Mouse (Mus musculus) megakaryocyte, embryonic 14.5 days (primary cell): ENCODE results near the gene Dus3l. TPM values are rescaled to one million over a fixed set of nuclear protein-coding genes. Genes with fewer than 3 reads are reported as not detected.

ENCODE experiments used
- H3K27me3 ChIP-seq: replicated peaks from 2 replicates; pipeline ENCODE3; 2012; ENCODE audit warnings: inconsistent platforms
- H3K36me3 ChIP-seq: replicated peaks from 2 replicates; pipeline ENCODE3; 2012; ENCODE audit warnings: low read length, inconsistent platforms, mixed read lengths
- H3K4me1 ChIP-seq: 2 replicates; pipeline ENCODE4 v1.6.1; 2012; ENCODE audit warnings: inconsistent platforms
- H3K4me3 ChIP-seq: replicated peaks from 2 replicates; pipeline ENCODE3; 2012; ENCODE audit warnings: moderate library complexity, mild to moderate bottlenecking, inconsistent platforms
- H3K9me3 ChIP-seq: 2 replicates; pipeline ENCODE4 v1.6.1; 2012; ENCODE audit warnings: inconsistent platforms
- FLI1 ChIP-seq: IDR thresholded peaks from 2 replicates; pipeline ENCODE4 v1.6.1; 2012; ENCODE audit warnings: low read length, inconsistent platforms, mixed read lengths
- GATA1 ChIP-seq: IDR thresholded peaks from 3 replicates; pipeline ENCODE4 v1.6.1; 2012; ENCODE audit warnings: mixed read lengths, low read length, inconsistent platforms, borderline replicate concordance
- polyA plus RNA-seq: library from polyadenylated mRNA; stranded (reverse); fragments of >175 nt; gene quantifications from 2 replicates; pipeline ENCODE4 v1.2.3, GENCODE M21; 2012; ENCODE audit warnings: low replicate concordance; ENCODE audit not compliant: insufficient read depth

The Dus3l gene
- polyA plus RNA-seq, 1 experiment = 29.8 TPM

DNA sequence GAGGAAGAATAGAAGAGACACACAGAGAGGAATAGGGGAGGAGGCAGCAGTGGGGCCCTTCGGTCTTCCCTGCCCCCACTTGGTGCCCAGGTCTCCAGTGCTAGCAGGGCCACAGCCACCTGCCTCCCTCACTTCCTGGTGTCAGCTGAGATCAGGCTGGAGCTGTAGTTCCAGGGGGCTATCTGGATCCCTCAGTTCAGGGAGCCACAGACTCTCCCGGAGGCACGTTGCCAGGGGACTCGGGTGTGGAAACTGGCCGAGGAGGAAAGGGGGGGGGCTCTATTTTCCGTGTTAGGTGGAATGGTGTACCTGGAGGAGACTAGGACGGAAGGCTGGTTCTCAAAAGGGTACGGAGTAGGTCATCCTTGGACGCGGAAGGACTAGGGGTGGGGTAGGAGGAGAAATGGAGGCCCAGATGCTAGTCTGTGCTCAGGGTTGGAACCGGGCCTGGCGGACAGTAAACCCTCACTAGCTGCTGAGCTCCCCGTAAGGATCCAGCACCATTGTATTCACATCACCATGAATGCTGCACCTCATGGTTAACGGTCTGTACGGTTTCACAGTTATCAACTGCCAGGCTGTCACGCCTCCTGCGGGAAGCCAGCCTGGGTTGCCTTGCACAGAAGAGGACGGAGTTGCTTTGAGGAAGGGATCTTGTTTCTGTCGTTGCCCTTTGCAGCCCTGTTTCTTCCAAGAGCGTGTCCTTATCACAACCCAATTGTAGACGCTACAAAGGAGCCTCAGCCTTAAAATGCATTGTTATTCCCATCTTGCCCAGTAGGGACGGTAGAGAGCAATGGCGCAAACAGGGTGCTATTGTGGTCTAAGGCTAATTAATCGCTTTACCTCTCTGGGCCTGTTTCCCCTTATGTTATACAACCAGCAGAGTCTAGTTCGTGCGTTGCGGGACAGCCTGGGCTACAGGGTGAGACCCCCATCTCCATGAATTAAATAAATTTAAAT lies 1.5 kb upstream of the Dus3l start:
- Histone ChIP-seq H3K27me3 (peaks cover 22% of the 10 kb centered on the region), H3K36me3 (peaks cover 17% of the 10 kb centered on the region), H3K9me3 (no peaks in the 10 kb centered on the region), H3K4me3 (peak overlapping the region; percentile 93), H3K4me1 (peaks cover 64% of the 10 kb centered on the region)
- TF ChIP-seq FLI1 (no peak), GATA1 (no peak)

DNA sequence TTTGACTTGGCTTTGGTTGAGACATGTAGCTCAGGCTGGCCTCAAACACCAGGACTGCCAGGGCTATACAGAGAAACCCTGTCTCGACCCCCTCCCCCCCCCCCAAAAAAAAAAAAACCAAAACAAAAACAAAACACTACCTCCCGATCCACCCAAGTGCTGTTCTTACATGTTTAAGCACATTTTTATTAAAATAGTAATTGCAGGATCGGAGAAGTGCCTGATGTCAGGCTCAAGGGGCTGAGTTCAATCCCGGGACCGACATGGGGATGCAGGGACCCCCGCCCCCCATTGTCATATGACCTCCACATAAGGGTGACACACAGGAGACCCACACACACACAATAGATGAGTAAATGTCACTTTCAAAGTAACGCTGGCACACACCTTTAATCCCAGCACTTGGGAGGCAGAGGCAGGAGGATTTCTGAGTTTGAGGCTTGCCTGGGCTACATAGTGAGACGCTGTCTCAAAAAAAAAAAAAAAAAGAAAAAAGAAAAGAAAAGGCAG lies 761 bp upstream of the Dus3l start:
- peak overlapping the region; percentile 100 for H3K4me3 ChIP-seq

DNA sequence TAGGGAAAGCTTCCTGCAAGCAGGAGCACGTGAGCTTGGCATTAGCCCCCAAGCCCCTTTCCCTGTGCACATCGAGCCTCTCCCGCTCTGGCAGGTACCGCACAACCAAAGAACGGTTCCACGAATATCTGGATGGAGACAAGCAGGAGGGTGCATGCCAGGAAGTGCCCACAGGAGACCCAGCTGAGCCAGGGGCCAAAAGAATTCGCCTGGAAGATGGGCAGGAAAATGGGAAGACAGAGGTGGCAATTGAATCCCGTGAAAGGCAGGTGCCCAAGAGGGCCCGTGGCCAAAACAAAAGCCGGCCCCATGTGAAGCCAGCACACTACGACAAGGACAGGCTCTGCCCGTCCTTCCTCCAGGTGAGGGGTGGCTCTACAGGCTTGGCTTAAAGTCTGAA lies 874 bp downstream of the Dus3l start:
- TF ChIP-seq GATA1 = no peak
- H3K4me1 ChIP-seq = peaks cover 52% of the 10 kb centered on the region
- no peaks in the 10 kb centered on the region for H3K9me3 ChIP-seq
- peak overlapping the region; percentile 100 for H3K4me3 ChIP-seq
- peaks cover 41% of the 10 kb centered on the region for H3K36me3 ChIP-seq
- H3K27me3 ChIP-seq = peaks cover 5% of the 10 kb centered on the region

More for the DNA sequence above, 761 bp upstream of the Dus3l start:
- H3K4me1 ChIP-seq = peaks cover 61% of the 10 kb centered on the region
- peaks cover 24% of the 10 kb centered on the region for H3K36me3 ChIP-seq
- H3K9me3 ChIP-seq = no peaks in the 10 kb centered on the region
- TF ChIP-seq GATA1 = no peak
- TF ChIP-seq FLI1 = no peak
- H3K27me3 ChIP-seq = peaks cover 18% of the 10 kb centered on the region

DNA sequence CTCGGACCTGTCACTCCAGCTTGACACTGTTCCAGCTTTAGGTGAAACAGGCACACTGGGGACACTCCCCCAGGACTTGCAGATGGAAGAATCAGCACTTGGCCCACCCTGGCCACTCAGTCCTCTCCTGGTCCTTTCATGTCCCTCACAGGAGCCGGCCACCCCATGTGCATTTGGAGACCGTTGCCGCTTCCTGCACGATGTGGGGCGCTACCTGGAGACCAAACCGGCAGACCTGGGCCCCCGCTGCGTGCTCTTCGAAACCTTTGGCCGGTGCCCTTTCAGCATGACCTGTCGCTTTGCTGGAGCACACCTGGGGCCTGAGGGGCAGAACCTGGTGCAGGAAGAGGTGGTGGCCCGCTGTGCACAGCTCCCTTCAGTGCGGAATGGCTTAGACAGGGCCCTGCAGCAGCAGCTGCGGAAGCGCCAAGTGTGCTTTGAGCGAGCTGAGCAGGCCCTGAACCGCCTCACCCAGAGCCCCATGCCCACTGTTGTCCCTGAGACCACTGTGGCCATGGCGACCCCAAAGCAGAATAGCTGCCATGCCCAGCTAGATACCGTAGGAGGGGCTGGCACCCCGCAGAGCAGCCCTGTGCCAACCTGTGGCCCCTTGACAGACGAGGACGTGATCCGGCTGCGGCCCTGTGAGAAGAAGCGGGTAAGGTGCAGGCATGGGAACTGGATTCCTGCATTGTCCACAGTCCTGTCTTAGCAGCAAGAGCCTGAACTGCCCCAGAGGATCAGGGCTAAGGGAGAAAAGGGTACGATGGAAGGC lies 2.3 kb downstream of the Dus3l start:
- Histone ChIP-seq H3K9me3 (no peaks in the 10 kb centered on the region), H3K27me3 (no peaks in the 10 kb centered on the region), H3K36me3 (peaks cover 53% of the 10 kb centered on the region), H3K4me3 (no peak overlapping the region), H3K4me1 (peaks cover 44% of the 10 kb centered on the region)
- TF ChIP-seq GATA1 = no peak

DNA sequence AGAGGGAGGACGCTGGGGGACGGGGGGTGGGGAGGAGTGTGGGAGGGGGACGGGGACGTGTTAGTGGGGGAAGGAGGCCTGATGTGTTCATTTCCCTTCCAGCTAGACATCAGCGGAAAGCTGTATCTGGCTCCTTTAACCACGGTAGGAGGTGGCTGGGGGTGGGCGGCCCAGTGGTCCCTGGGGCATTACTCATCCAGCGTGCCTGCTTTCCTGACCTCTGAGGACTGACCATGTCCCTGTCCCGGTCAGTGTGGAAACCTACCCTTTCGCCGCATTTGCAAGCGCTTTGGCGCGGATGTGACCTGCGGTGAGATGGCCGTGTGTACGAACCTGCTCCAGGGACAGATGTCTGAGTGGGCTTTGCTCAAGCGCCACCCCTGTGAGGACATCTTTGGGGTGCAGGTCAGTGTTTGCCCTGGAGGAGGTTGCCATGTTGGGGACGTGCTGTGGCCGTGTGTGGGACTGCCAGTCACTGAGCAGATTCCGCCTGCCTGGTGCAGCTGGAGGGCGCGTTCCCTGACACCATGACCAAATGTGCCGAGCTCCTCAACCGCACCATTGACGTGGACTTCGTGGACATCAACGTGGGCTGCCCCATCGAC lies 3.1 kb downstream of the Dus3l start:
- Histone ChIP-seq H3K9me3 (no peaks in the 10 kb centered on the region), H3K4me3 (no peak overlapping the region), H3K36me3 (peaks cover 53% of the 10 kb centered on the region), H3K27me3 (no peaks in the 10 kb centered on the region), H3K4me1 (peaks cover 36% of the 10 kb centered on the region)
- TF ChIP-seq GATA1 (no peak), FLI1 (no peak)

DNA sequence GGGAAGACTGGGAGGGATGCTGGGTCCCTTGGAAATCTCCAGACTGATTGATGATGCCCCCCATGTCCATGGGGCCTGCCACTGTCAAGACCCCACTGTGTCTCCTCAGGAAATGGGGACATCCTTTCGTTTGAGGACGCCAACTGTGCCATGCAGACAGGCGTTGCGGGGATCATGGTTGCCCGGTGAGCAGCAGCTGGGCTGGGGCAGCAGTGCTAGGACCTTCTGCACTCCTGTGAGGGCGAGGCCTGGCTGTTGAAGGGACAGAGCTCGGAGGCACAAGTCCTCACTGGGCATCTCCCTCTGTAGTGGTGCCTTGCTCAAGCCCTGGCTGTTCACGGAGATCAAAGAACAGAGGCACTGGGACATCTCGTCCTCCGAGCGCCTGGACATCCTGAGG lies 4.4 kb downstream of the Dus3l start:
- H3K4me1 ChIP-seq = peaks cover 23% of the 10 kb centered on the region
- no peak overlapping the region for H3K4me3 ChIP-seq
- no peaks in the 10 kb centered on the region for H3K9me3 ChIP-seq
- H3K27me3 ChIP-seq = peaks cover 4% of the 10 kb centered on the region
- TF ChIP-seq FLI1 (no peak), GATA1 (no peak)
- peaks cover 53% of the 10 kb centered on the region for H3K36me3 ChIP-seq

DNA sequence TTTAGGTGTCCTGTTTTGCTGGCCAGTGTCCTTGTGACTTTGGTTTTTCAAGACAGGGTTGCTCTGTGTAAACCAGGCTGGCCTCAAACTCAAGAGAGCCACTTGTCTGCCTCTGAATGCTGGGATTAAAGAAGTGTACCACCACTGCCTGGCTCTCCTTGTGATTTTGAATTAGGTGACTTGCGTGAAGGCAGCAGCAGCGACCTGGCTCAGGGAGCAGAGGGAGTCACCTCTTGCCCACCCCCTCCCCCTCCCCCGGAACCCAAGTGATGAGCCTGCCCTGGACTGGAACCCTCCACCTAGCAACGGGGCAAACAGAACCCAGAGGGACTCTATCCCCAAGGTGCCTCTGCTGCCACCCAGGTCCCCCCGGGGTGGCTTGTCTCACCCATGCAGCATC lies 5.4 kb downstream of the Dus3l start, which contains the start of gene Prr22:
Prr22 (plus strand) TSS at position 301 of the 400 bp plus-strand sequence.
- TF ChIP-seq GATA1 = no peak
- TF ChIP-seq FLI1 = no peak
- peaks cover 19% of the 10 kb centered on the region for H3K4me1 ChIP-seq
- H3K27me3 ChIP-seq = peaks cover 4% of the 10 kb centered on the region
- no peaks in the 10 kb centered on the region for H3K9me3 ChIP-seq
- H3K36me3 ChIP-seq = peaks cover 53% of the 10 kb centered on the region
- no peak within 1 kb of the TSS for H3K4me3 ChIP-seq

DNA sequence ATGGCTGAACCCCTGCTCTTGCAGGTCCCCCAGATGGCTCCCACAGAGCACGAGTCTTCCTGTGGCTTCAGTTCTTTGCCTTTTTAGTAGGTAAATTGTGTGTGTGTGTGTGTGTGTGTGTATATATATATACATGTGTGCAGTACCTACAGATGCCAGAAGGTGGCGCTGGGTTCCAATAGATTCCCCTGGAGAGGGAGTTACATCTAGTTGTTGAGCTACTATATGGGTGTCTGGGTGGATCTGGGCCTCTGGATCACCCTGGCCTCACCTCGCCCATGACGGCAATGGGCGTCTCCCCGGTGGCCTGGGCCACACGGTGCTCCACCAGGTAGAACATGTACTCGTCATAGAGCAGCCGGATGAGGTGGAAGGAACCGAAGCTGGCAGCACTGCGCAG lies 13.0 kb downstream of the Dus3l start:
- Histone ChIP-seq H3K4me1 (no peaks in the 10 kb centered on the region), H3K36me3 (no peaks in the 10 kb centered on the region), H3K27me3 (peaks cover 38% of the 10 kb centered on the region), H3K9me3 (peaks cover 16% of the 10 kb centered on the region), H3K4me3 (no peak overlapping the region)
- TF ChIP-seq FLI1 = no peak
- TF ChIP-seq GATA1 = no peak

DNA sequence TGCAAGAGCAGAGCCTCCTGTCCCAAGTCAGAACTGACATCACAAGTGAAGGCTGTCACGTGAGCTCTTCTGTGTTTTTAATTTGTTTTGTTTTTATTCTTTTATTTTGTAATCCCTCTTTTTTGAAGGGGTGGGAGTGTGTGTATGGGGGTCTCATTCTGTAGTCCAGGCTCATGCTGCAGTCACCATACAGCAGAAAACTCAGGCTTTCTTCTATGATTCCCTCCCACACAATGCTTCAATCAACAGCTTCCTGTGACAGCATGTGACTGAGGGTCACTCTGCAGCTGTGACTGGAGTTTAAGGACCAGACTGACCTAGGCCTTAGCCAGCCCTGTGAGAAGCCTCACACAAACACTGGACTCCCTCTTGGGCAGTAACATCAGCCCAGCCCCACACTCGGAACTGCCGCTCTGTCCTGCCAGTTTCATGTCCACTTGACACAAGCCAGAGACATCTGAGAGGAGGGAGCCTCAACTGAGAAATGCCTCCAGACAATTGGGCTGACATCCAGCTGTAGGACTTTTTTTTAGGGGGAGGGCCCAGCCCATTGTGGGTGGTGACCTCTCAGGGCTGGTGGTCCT lies 14.3 kb downstream of the Dus3l start:
- Histone ChIP-seq H3K4me1 (no peaks in the 10 kb centered on the region), H3K27me3 (peaks cover 44% of the 10 kb centered on the region), H3K36me3 (no peaks in the 10 kb centered on the region), H3K4me3 (no peak overlapping the region), H3K9me3 (peaks cover 16% of the 10 kb centered on the region)
- no peak for TF ChIP-seq FLI1
- TF ChIP-seq GATA1 = no peak
